Mouse (Mus musculus): ENCODE data around the gene Gpr137c. TPM values are rescaled to one million over a fixed set of nuclear protein-coding genes. Genes with fewer than 3 reads are reported as not detected.

The Gpr137c gene
- polyA plus RNA-seq, 1 experiment from 2014 or later: 0.82 TPM

- no peak overlapping the region for H3K4me2 ChIP-seq (ENCODE audit: low read depth, low read length)
- H3K9ac ChIP-seq (ENCODE audit: low read depth, low read length): no peak overlapping the region
- H3K36me3 ChIP-seq (ENCODE audit: control insufficient read depth, insufficient read depth, low read length): no peaks in the 10 kb centered on the region
- H3K27ac ChIP-seq (ENCODE audit: low read length): no peak overlapping the region
- WGBS: 78% methylated on average over 3 of the region's 3 CpGs
- peaks cover 10% of the 10 kb centered on the region for H3K4me1 ChIP-seq (ENCODE audit: control insufficient read depth, insufficient read depth, low read length)
- H3K9me3 ChIP-seq (ENCODE audit: control insufficient read depth, low read length): no peaks in the 10 kb centered on the region
- ATAC-seq: no peak
- no peak overlapping the region for H3K4me3 ChIP-seq (ENCODE audit: low read length)
- H3K27me3 ChIP-seq (replicated peaks; ENCODE audit: control insufficient read depth, insufficient read depth, low read length): no peaks in the 10 kb centered on the region
Observed at GRCm38 (mm10) chr14:45323320-45323719, 103.8 kb downstream of the Gpr137c start.

- Histone ChIP-seq H3K9ac (ENCODE audit: low read depth, low read length) (no peak overlapping the region), H3K27ac (ENCODE audit: low read length) (0 out of 2 replicates have a peak overlapping the region, but pooled peaks have one; percentile 27), H3K27me3 (replicated peaks; ENCODE audit: control insufficient read depth, insufficient read depth, low read length) (no peaks in the 10 kb centered on the region), H3K4me3 (ENCODE audit: low read length) (no peak overlapping the region), H3K4me1 (ENCODE audit: control insufficient read depth, insufficient read depth, low read length) (peaks cover 5% of the 10 kb centered on the region; the same call in 1 of the 2 replicates), H3K4me2 (ENCODE audit: low read depth, low read length) (no peak overlapping the region), H3K36me3 (ENCODE audit: control insufficient read depth, insufficient read depth, low read length) (no peaks in the 10 kb centered on the region), H3K9me3 (ENCODE audit: control insufficient read depth, low read length) (no peaks in the 10 kb centered on the region)
- no peak for ATAC-seq
Observed at GRCm38 (mm10) chr14:45325471-45325870, 106.0 kb downstream of the Gpr137c start.

- Histone ChIP-seq H3K27ac (ENCODE audit: low read length) (no peak overlapping the region), H3K4me1 (ENCODE audit: control insufficient read depth, insufficient read depth, low read length) (no peaks in the 10 kb centered on the region), H3K27me3 (replicated peaks; ENCODE audit: control insufficient read depth, insufficient read depth, low read length) (no peaks in the 10 kb centered on the region), H3K4me3 (ENCODE audit: low read length) (no peak overlapping the region), H3K9me3 (ENCODE audit: control insufficient read depth, low read length) (no peaks in the 10 kb centered on the region), H3K36me3 (ENCODE audit: control insufficient read depth, insufficient read depth, low read length) (no peaks in the 10 kb centered on the region), H3K9ac (ENCODE audit: low read depth, low read length) (no peak overlapping the region), H3K4me2 (ENCODE audit: low read depth, low read length) (no peak overlapping the region)
- ATAC-seq: no peak
- 91% methylated on average over 4 of the region's 4 CpGs for WGBS
Observed at GRCm38 (mm10) chr14:45328072-45328713, 108.7 kb downstream of the Gpr137c start.

GRCm38 (mm10) chr14:45329018-45329588 is 109.6 kb downstream of the Gpr137c start:
- 13% methylated on average over 8 of the region's 8 CpGs for WGBS
- H3K4me1 ChIP-seq (ENCODE audit: control insufficient read depth, insufficient read depth, low read length): no peaks in the 10 kb centered on the region
- peak overlapping the region; percentile 96 for H3K4me3 ChIP-seq (ENCODE audit: low read length)
- H3K4me2 ChIP-seq (ENCODE audit: low read depth, low read length): peak overlapping the region; percentile 46
- peak; percentile 36 for ATAC-seq
- peak overlapping the region; percentile 26; the same call in 1 of the 2 replicates for H3K9ac ChIP-seq (ENCODE audit: low read depth, low read length)
- H3K27ac ChIP-seq (ENCODE audit: low read length): 0 out of 2 replicates have a peak overlapping the region, but pooled peaks have one; percentile 7
- no peaks in the 10 kb centered on the region for H3K27me3 ChIP-seq (replicated peaks; ENCODE audit: control insufficient read depth, insufficient read depth, low read length)
- 0 out of 2 replicates have a peak, but pooled peaks cover 3% of the 10 kb centered on the region for H3K36me3 ChIP-seq (ENCODE audit: control insufficient read depth, insufficient read depth, low read length)
- no peaks in the 10 kb centered on the region for H3K9me3 ChIP-seq (ENCODE audit: control insufficient read depth, low read length)

- Histone ChIP-seq H3K9ac (ENCODE audit: low read depth, low read length) (peak within 1 kb of the TSS; percentile 99), H3K27me3 (replicated peaks; ENCODE audit: control insufficient read depth, insufficient read depth, low read length) (no peaks in the 10 kb centered on the region), H3K9me3 (ENCODE audit: control insufficient read depth, low read length) (no peaks in the 10 kb centered on the region), H3K4me1 (ENCODE audit: control insufficient read depth, insufficient read depth, low read length) (no peaks in the 10 kb centered on the region), H3K4me3 (ENCODE audit: low read length) (peak within 1 kb of the TSS; percentile 96), H3K36me3 (ENCODE audit: control insufficient read depth, insufficient read depth, low read length) (0 out of 2 replicates have a peak, but pooled peaks cover 3% of the 10 kb centered on the region), H3K27ac (ENCODE audit: low read length) (peak within 1 kb of the TSS; percentile 83), H3K4me2 (ENCODE audit: low read depth, low read length) (peak within 1 kb of the TSS; percentile 51)
- WGBS: under 1% methylated on average over 44 of the region's 44 CpGs
- ATAC-seq: peak; percentile 96
Observed at GRCm38 (mm10) chr14:45329589-45330181, 110.2 kb downstream of the Gpr137c start, which contains the start of gene Psmc6. Gene Psmc6, plus strand, starts transcription at chr14:45329788.

Other genes with a start within 250 kb of the Gpr137c start
- 1.3 and 1.5 TPM in 2 replicates for gene Ptger2, start 231.5 kb upstream of the Gpr137c start, polyA plus RNA-seq (2015; fragmentation: Nextera tagmentation; extraction: Ambion mirVana)
- gene Txndc16, start 611 bp downstream of the Gpr137c start, polyA plus RNA-seq (2015; fragmentation: Nextera tagmentation; extraction: Ambion mirVana): 10.3 and 11.5 TPM in 2 replicates
- 74.5 and 77.6 TPM in 2 replicates for gene Ero1l, start 99.1 kb downstream of the Gpr137c start, polyA plus RNA-seq (2015; fragmentation: Nextera tagmentation; extraction: Ambion mirVana)
- 124 and 125 TPM in 2 replicates for gene Psmc6, start 110.1 kb downstream of the Gpr137c start, polyA plus RNA-seq (2015; fragmentation: Nextera tagmentation; extraction: Ambion mirVana)
- 44.8 and 47.8 TPM in 2 replicates for gene Styx, start 131.4 kb downstream of the Gpr137c start, polyA plus RNA-seq (2015; fragmentation: Nextera tagmentation; extraction: Ambion mirVana)
- 68.4 and 72.1 TPM in 2 replicates for gene Gnpnat1, start 185.2 kb downstream of the Gpr137c start, polyA plus RNA-seq (2015; fragmentation: Nextera tagmentation; extraction: Ambion mirVana)